Mouse (Mus musculus): ENCODE results near the gene Lrfn5. TPM values are rescaled to one million over a fixed set of nuclear protein-coding genes. Genes with fewer than 3 reads are reported as not detected.

The Lrfn5 gene
- total RNA-seq (2023), result not detected

GRCm38 (mm10) chr12:61522829-61523370 is at the start of gene Lrfn5:
Lrfn5 (plus strand) TSS chr12:61523150.

